Mouse (Mus musculus) intestine, embryonic 15.5 days (tissue): ENCODE data around the gene Kansl3. TPM values are rescaled to one million over a fixed set of nuclear protein-coding genes. Genes with fewer than 3 reads are reported as not detected.

Experiments used
- ATAC-seq: fragments of 200-750 bp; cut with Nextera tagmentation; 2 replicates; pipeline ENCODE4 v1.8.0; 2017; ENCODE audit warnings: moderate TSS enrichment, moderate library complexity
- H3K27ac ChIP-seq: fragments of 300-500 bp; sonication (generic); 2 replicates; pipeline ENCODE4 v1.5.1; 2015; ENCODE audit warnings: mild to moderate bottlenecking, inconsistent platforms
- H3K27me3 ChIP-seq: fragments of 300-500 bp; sonication (generic); replicated peaks from 2 replicates; pipeline ENCODE4 v1.6.1; 2015; ENCODE audit warnings: inconsistent platforms
- H3K36me3 ChIP-seq: fragments of 300-500 bp; sonication (generic); 2 replicates; pipeline ENCODE4 v1.6.1; 2015; ENCODE audit warnings: inconsistent platforms
- H3K4me1 ChIP-seq: fragments of 300-500 bp; sonication (generic); replicated peaks from 2 replicates; pipeline ENCODE4 v1.6.1; 2015; ENCODE audit warnings: inconsistent platforms
- H3K4me2 ChIP-seq: fragments of 300-500 bp; sonication (generic); replicated peaks from 2 replicates; pipeline ENCODE4 v1.6.1; 2015; ENCODE audit warnings: mild to moderate bottlenecking, inconsistent platforms
- H3K4me3 ChIP-seq: fragments of 300-500 bp; sonication (generic); replicated peaks from 2 replicates; pipeline ENCODE4 v1.5.1; 2015; ENCODE audit warnings: inconsistent platforms
- H3K9ac ChIP-seq: fragments of 300-500 bp; sonication (generic); 2 replicates; pipeline ENCODE4 v1.6.1; 2015; ENCODE audit warnings: inconsistent platforms
- H3K9me3 ChIP-seq: fragments of 300-500 bp; sonication (generic); 2 replicates; pipeline ENCODE4 v1.6.1; 2016; ENCODE audit warnings: inconsistent platforms
- WGBS: fragments of 180-500 bp; shearing (Covaris S2); methylation state at CpG from one replicate; pipeline ENCODE4 v1.1.7; 2015; 5-methylcytosine and 5-hydroxymethylcytosine counted together
- polyA plus RNA-seq: library from polyadenylated mRNA; unstranded; fragments of >200 nt; fragmentation: Nextera tagmentation; extraction: Ambion mirVana; gene quantifications from 2 replicates; pipeline ENCODE4 v1.2.1, GENCODE M21; 2015

Gene Kansl3
- polyA plus RNA-seq, 1 experiment from 2014 or later = 32.2 TPM

- 88% methylated on average over 6 of the region's 6 CpGs for WGBS
Measured at GRCm38 (mm10) chr1:36300486-36300885, 68.5 kb downstream of the Kansl3 start.

GRCm38 (mm10) chr1:36299676-36300075 lies 69.3 kb downstream of the Kansl3 start:
- Histone ChIP-seq H3K27ac (no peak overlapping the region), H3K9me3 (no peaks in the 10 kb centered on the region), H3K27me3 (0 out of 2 replicates have a peak, but pooled peaks cover 16% of the 10 kb centered on the region), H3K9ac (no peak overlapping the region), H3K4me2 (no peak overlapping the region), H3K4me3 (no peak overlapping the region), H3K36me3 (no peaks in the 10 kb centered on the region), H3K4me1 (peaks cover 5% of the 10 kb centered on the region; the same call in 1 of the 2 replicates)
- no peak for ATAC-seq
- 60% methylated on average over 2 of the region's 2 CpGs for WGBS

More at GRCm38 (mm10) chr1:36300486-36300885, 68.5 kb downstream of the Kansl3 start:
- no peak overlapping the region for H3K4me2 ChIP-seq
- peaks cover 5% of the 10 kb centered on the region; the same call in 1 of the 2 replicates for H3K4me1 ChIP-seq
- 0 out of 2 replicates have a peak, but pooled peaks cover 16% of the 10 kb centered on the region for H3K27me3 ChIP-seq
- ATAC-seq = no peak
- no peak overlapping the region for H3K9ac ChIP-seq
- H3K4me3 ChIP-seq = no peak overlapping the region
- H3K9me3 ChIP-seq = no peaks in the 10 kb centered on the region
- H3K36me3 ChIP-seq = no peaks in the 10 kb centered on the region
- H3K27ac ChIP-seq = no peak overlapping the region

- no peak overlapping the region for H3K27ac ChIP-seq
- H3K4me2 ChIP-seq = no peak overlapping the region
- no peak overlapping the region for H3K4me3 ChIP-seq
- 29% methylated on average over 13 of the region's 13 CpGs for WGBS
- ATAC-seq = no peak
- 0 out of 2 replicates have a peak, but pooled peaks cover 16% of the 10 kb centered on the region for H3K27me3 ChIP-seq
- H3K9me3 ChIP-seq = no peaks in the 10 kb centered on the region
- no peak overlapping the region for H3K9ac ChIP-seq
- no peaks in the 10 kb centered on the region for H3K36me3 ChIP-seq
- peaks cover 5% of the 10 kb centered on the region; the same call in 1 of the 2 replicates for H3K4me1 ChIP-seq
Measured at GRCm38 (mm10) chr1:36299126-36299525, 69.9 kb downstream of the Kansl3 start.

- Histone ChIP-seq H3K9ac (no peak overlapping the region), H3K9me3 (no peaks in the 10 kb centered on the region), H3K27ac (no peak overlapping the region), H3K4me3 (no peak overlapping the region), H3K27me3 (0 out of 2 replicates have a peak, but pooled peaks cover 15% of the 10 kb centered on the region), H3K36me3 (no peaks in the 10 kb centered on the region), H3K4me1 (peaks cover 3% of the 10 kb centered on the region; the same call in 1 of the 2 replicates), H3K4me2 (no peak overlapping the region)
- ATAC-seq = no peak
- WGBS = 80% methylated on average over 4 of the region's 4 CpGs
Measured at GRCm38 (mm10) chr1:36298107-36298506, 70.9 kb downstream of the Kansl3 start.

GRCm38 (mm10) chr1:36296466-36297149 lies 72.4 kb downstream of the Kansl3 start:
- Histone ChIP-seq H3K4me3 (no peak overlapping the region), H3K36me3 (no peaks in the 10 kb centered on the region), H3K27ac (no peak overlapping the region), H3K4me1 (no peaks in the 10 kb centered on the region), H3K4me2 (no peak overlapping the region), H3K9me3 (no peaks in the 10 kb centered on the region), H3K27me3 (0 out of 2 replicates have a peak, but pooled peaks cover 12% of the 10 kb centered on the region), H3K9ac (no peak overlapping the region)
- 60% methylated on average over 9 of the region's 9 CpGs for WGBS
- no peak for ATAC-seq

GRCm38 (mm10) chr1:36294402-36294801 lies 74.6 kb downstream of the Kansl3 start:
- Histone ChIP-seq H3K27ac (no peak overlapping the region), H3K9me3 (no peaks in the 10 kb centered on the region), H3K9ac (no peak overlapping the region), H3K4me2 (no peak overlapping the region), H3K27me3 (0 out of 2 replicates have a peak, but pooled peaks cover 12% of the 10 kb centered on the region), H3K4me3 (no peak overlapping the region), H3K36me3 (no peaks in the 10 kb centered on the region), H3K4me1 (no peaks in the 10 kb centered on the region)
- ATAC-seq = no peak
- 61% methylated on average over 3 of the region's 3 CpGs for WGBS

GRCm38 (mm10) chr1:36293470-36293869 lies 75.5 kb downstream of the Kansl3 start:
- WGBS = 92% methylated on average over 8 of the region's 8 CpGs
- no peaks in the 10 kb centered on the region for H3K36me3 ChIP-seq
- no peaks in the 10 kb centered on the region for H3K4me1 ChIP-seq
- no peak overlapping the region for H3K27ac ChIP-seq
- no peak overlapping the region for H3K4me3 ChIP-seq
- H3K4me2 ChIP-seq = no peak overlapping the region
- H3K9me3 ChIP-seq = no peaks in the 10 kb centered on the region
- ATAC-seq = no peak
- 0 out of 2 replicates have a peak, but pooled peaks cover 6% of the 10 kb centered on the region for H3K27me3 ChIP-seq
- H3K9ac ChIP-seq = no peak overlapping the region

Other genes starting within 250 kb of the Kansl3 start
- gene Uggt1, start 124.5 kb downstream of the Kansl3 start, polyA plus RNA-seq = 50.3 and 57.5 TPM in 2 replicates
- gene Neurl3, start 94.5 kb downstream of the Kansl3 start, polyA plus RNA-seq = 24.2 and 25.6 TPM in 2 replicates
- 3.2 and 5.3 TPM in 2 replicates for gene Arid5a, start 61.4 kb downstream of the Kansl3 start, polyA plus RNA-seq
- 0.43 and 0.80 TPM in 2 replicates for gene Fer1l5, start 3.1 kb upstream of the Kansl3 start, polyA plus RNA-seq
- 32.7 and 33.3 TPM in 2 replicates for gene Lman2l, start 76.1 kb upstream of the Kansl3 start, polyA plus RNA-seq
- gene Cnnm4, start 102.4 kb upstream of the Kansl3 start, polyA plus RNA-seq = 35.7 and 36.9 TPM in 2 replicates
- gene Cnnm3, start 142.7 kb upstream of the Kansl3 start, polyA plus RNA-seq = 2.9 and 3.4 TPM in 2 replicates
- 12.7 and 14.7 TPM in 2 replicates for gene Ankrd23, start 167.7 kb upstream of the Kansl3 start, polyA plus RNA-seq
- 0.20 TPM in 1 of 2 replicates, not detected in the other for gene Gm42417, start 170.2 kb upstream of the Kansl3 start, polyA plus RNA-seq
- 21.2 and 23.8 TPM in 2 replicates for gene Ankrd39, start 178.3 kb upstream of the Kansl3 start, polyA plus RNA-seq
- 10.6 and 11.6 TPM in 2 replicates for gene Sema4c, start 189.2 kb upstream of the Kansl3 start, polyA plus RNA-seq